Mouse (Mus musculus) erythroblast, embryonic 14.5 days (primary cell): ENCODE measurements around the gene Gm45844.
"Not testable (repeated sequence)": the region's sequence is repeated elsewhere in the genome, so short reads cannot be mapped to it uniquely, and the experiment has no call there.

ENCODE experiments used
- GATA1 ChIP-seq: IDR thresholded peaks from 2 replicates; pipeline ENCODE4 v1.6.1; 2012; ENCODE audit warnings: low read length, inconsistent platforms, mixed read lengths
- TAL1 ChIP-seq: IDR thresholded peaks from 3 replicates; pipeline ENCODE4 v1.6.1; 2012; ENCODE audit warnings: low read length, inconsistent platforms, mixed read lengths

DNA sequence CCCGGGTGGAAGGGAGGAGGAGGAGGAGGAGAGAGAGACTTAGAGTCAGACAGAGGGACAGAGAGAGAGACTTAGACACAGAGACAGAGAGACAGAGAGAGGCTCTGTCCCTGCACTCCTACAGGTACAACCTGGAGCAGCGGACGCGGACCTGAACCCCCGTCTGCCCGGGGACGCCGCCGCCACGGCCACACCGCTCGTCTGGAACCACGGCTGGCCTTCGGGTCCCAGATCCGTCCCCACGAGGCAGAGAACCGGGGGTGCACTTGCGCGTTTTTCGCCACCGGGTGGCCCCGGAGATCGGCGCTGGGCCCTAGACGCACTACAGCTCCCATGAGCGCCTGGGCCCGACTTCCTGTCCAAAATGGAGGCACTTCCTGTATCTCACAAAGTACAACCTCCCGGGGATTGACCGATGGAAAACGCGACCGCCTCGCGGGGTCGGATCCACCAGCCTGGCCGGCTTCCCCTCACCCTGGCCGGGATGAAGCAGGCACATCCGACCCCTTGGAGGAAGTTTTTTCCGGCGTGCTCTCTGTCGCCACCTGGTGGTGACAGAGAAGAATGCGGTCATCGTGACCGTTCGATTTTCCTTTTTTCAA is at the start of gene Gm45844:
- not testable (repeated sequence) for TF ChIP-seq GATA1, TAL1
